Mouse (Mus musculus): ENCODE measurements around the gene Ccr1. TPM values are rescaled to one million over a fixed set of nuclear protein-coding genes. Genes with fewer than 3 reads are reported as not detected.

Ccr1 gene
- total and polyA plus RNA-seq, 2 experiments from 2014 or later = 0.38 to 0.76 TPM

GRCm38 (mm10) chr9:123940168-123940567, 28.3 kb downstream of the Ccr1 start:
- no peak overlapping the region for H3K27ac ChIP-seq (ENCODE audit: low read depth, low read length)
- H3K4me3 ChIP-seq (ENCODE audit: low read depth, low read length) = no peak overlapping the region
- no peaks in the 10 kb centered on the region for H3K4me1 ChIP-seq (ENCODE audit: insufficient read depth)
- DNase-seq = no peak
- no peak overlapping the region for H3K9ac ChIP-seq
- H3K27me3 ChIP-seq (ENCODE audit: insufficient read depth, low read length) = no peaks in the 10 kb centered on the region
- H3K36me3 ChIP-seq (ENCODE audit: insufficient read depth) = no peaks in the 10 kb centered on the region
- no peak for TF ChIP-seq CTCF (IDR thresholded peaks at IDR 0.05; ENCODE audit: low read depth)
- WGBS = 72% methylated on average over 1 of the region's 1 CpGs
- H3K9me3 ChIP-seq (ENCODE audit: low read length) = no peaks in the 10 kb centered on the region
- ATAC-seq = no peak
- H3K4me2 ChIP-seq (ENCODE audit: low read depth) = no peak overlapping the region

- no peak for TF ChIP-seq CTCF (IDR thresholded peaks at IDR 0.05; ENCODE audit: low read depth)
- H3K4me2 ChIP-seq (ENCODE audit: low read depth) = no peak overlapping the region
Observed at GRCm38 (mm10) chr9:123937989-123938388, 30.5 kb downstream of the Ccr1 start.

GRCm38 (mm10) chr9:123936604-123937280, 31.8 kb downstream of the Ccr1 start:
- Histone ChIP-seq H3K9me3 (ENCODE audit: low read length) (no peaks in the 10 kb centered on the region), H3K27ac (ENCODE audit: low read depth, low read length) (no peak overlapping the region), H3K4me3 (ENCODE audit: low read depth, low read length) (no peak overlapping the region), H3K4me2 (ENCODE audit: low read depth) (no peak overlapping the region), H3K36me3 (ENCODE audit: insufficient read depth) (no peaks in the 10 kb centered on the region), H3K4me1 (ENCODE audit: insufficient read depth) (no peaks in the 10 kb centered on the region), H3K9ac (no peak overlapping the region), H3K27me3 (ENCODE audit: insufficient read depth, low read length) (no peaks in the 10 kb centered on the region)
- no peak for TF ChIP-seq CTCF (IDR thresholded peaks at IDR 0.05; ENCODE audit: low read depth)
- DNase-seq = no peak
- WGBS = 90% methylated on average over 9 of the region's 9 CpGs
- no peak for ATAC-seq

More at GRCm38 (mm10) chr9:123937989-123938388, 30.5 kb downstream of the Ccr1 start:
- Histone ChIP-seq H3K36me3 (ENCODE audit: insufficient read depth) (no peaks in the 10 kb centered on the region), H3K9me3 (ENCODE audit: low read length) (no peaks in the 10 kb centered on the region), H3K27ac (ENCODE audit: low read depth, low read length) (no peak overlapping the region), H3K4me3 (ENCODE audit: low read depth, low read length) (no peak overlapping the region), H3K9ac (no peak overlapping the region), H3K27me3 (ENCODE audit: insufficient read depth, low read length) (no peaks in the 10 kb centered on the region), H3K4me1 (ENCODE audit: insufficient read depth) (no peaks in the 10 kb centered on the region)
- WGBS = 96% methylated on average over 2 of the region's 2 CpGs
- ATAC-seq (no peak), DNase-seq (no peak)

DNA sequence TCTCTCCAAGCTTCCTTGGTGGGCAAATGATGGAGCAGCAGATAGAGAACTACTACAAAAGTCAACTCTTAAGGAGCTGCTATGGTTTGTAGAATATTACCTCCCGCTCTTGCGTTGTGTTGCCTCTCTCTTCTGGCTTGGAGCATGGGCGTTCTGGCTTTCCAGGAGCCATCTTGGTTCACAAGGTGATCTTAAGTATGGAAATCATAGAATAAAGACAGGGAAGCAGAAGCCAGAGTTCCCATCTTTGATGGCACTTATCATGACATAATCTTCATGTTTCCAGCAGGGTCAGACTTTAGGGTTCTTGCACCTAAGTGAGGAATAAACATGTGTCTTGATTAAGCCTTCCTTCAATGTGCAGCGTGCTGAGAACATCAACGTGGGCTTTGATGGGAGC, 32.7 kb downstream of the Ccr1 start:
- 90% methylated on average over 5 of the region's 5 CpGs for WGBS
- DNase-seq = no peak
- no peak overlapping the region for H3K27ac ChIP-seq (ENCODE audit: low read depth, low read length)
- H3K4me3 ChIP-seq (ENCODE audit: low read depth, low read length) = no peak overlapping the region
- no peaks in the 10 kb centered on the region for H3K27me3 ChIP-seq (ENCODE audit: insufficient read depth, low read length)
- ATAC-seq = no peak
- TF ChIP-seq CTCF (IDR thresholded peaks at IDR 0.05; ENCODE audit: low read depth) = no peak
- no peak overlapping the region for H3K4me2 ChIP-seq (ENCODE audit: low read depth)
- H3K9ac ChIP-seq = no peak overlapping the region
- no peaks in the 10 kb centered on the region for H3K9me3 ChIP-seq (ENCODE audit: low read length)
- H3K36me3 ChIP-seq (ENCODE audit: insufficient read depth) = no peaks in the 10 kb centered on the region
- H3K4me1 ChIP-seq (ENCODE audit: insufficient read depth) = no peaks in the 10 kb centered on the region

- Histone ChIP-seq H3K4me1 (ENCODE audit: insufficient read depth) (no peaks in the 10 kb centered on the region), H3K27ac (ENCODE audit: low read depth, low read length) (no peak overlapping the region), H3K36me3 (ENCODE audit: insufficient read depth) (no peaks in the 10 kb centered on the region), H3K27me3 (ENCODE audit: insufficient read depth, low read length) (no peaks in the 10 kb centered on the region), H3K4me3 (ENCODE audit: low read depth, low read length) (no peak overlapping the region), H3K4me2 (ENCODE audit: low read depth) (no peak overlapping the region), H3K9me3 (ENCODE audit: low read length) (no peaks in the 10 kb centered on the region), H3K9ac (no peak overlapping the region)
- 95% methylated on average over 6 of the region's 6 CpGs for WGBS
- TF ChIP-seq CTCF (IDR thresholded peaks at IDR 0.05; ENCODE audit: low read depth) = no peak
- DNase-seq = no peak
- ATAC-seq = no peak
Observed at GRCm38 (mm10) chr9:123935346-123935745, 33.1 kb downstream of the Ccr1 start.

- no peak for TF ChIP-seq CTCF (IDR thresholded peaks at IDR 0.05; ENCODE audit: low read depth)
- no peak overlapping the region for H3K4me2 ChIP-seq (ENCODE audit: low read depth)
- ATAC-seq = no peak
- WGBS = 93% methylated on average over 5 of the region's 5 CpGs
- H3K9me3 ChIP-seq (ENCODE audit: low read length) = no peaks in the 10 kb centered on the region
- H3K27ac ChIP-seq (ENCODE audit: low read depth, low read length) = no peak overlapping the region
- H3K4me3 ChIP-seq (ENCODE audit: low read depth, low read length) = no peak overlapping the region
- no peaks in the 10 kb centered on the region for H3K4me1 ChIP-seq (ENCODE audit: insufficient read depth)
- no peaks in the 10 kb centered on the region for H3K36me3 ChIP-seq (ENCODE audit: insufficient read depth)
- H3K27me3 ChIP-seq (ENCODE audit: insufficient read depth, low read length) = no peaks in the 10 kb centered on the region
- no peak for DNase-seq
- no peak overlapping the region for H3K9ac ChIP-seq
Observed at GRCm38 (mm10) chr9:123933716-123934445, 34.6 kb downstream of the Ccr1 start.

DNA sequence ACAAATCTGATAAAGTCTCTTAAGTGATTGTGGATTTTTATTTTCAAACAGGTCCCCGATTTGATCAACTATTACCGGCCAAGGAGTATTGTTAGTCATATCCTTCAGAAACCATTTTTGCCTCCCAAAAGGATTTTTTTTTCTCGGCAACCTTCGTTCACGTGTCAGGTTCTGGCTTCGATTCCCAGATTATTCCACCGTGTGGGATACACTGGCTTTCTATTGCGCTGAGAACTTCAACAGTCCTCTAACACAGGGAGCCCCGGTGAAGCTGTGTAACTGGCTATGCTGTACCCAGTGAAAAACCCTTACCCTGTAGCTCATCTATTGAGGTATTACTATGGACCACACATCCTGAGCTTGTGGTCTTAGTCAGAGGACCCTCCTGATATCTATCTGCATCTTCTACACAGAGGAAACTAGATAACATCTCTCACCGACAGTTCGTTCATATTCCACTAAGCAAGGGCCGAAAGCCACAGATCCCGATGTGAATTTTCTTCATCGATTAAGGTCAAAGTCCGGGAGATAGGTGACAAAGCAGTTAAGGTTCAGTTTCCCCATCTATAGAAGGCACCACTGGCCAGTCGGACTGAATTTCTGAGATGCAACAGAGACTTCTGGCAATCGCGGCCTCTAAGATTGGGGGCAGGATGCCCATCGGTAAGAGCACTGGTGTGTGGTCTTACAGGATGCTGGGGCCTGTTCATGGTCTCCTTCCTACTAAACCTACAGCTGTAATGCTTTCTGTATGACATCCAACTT, 35.4 kb downstream of the Ccr1 start:
- Histone ChIP-seq H3K27me3 (ENCODE audit: insufficient read depth, low read length) (no peaks in the 10 kb centered on the region), H3K9me3 (ENCODE audit: low read length) (no peaks in the 10 kb centered on the region), H3K27ac (ENCODE audit: low read depth, low read length) (no peak overlapping the region), H3K4me2 (ENCODE audit: low read depth) (no peak overlapping the region), H3K4me1 (ENCODE audit: insufficient read depth) (no peaks in the 10 kb centered on the region), H3K36me3 (ENCODE audit: insufficient read depth) (no peaks in the 10 kb centered on the region), H3K4me3 (ENCODE audit: low read depth, low read length) (no peak overlapping the region), H3K9ac (no peak overlapping the region)
- ATAC-seq (no peak), DNase-seq (no peak)
- WGBS = 94% methylated on average over 19 of the region's 19 CpGs
- TF ChIP-seq CTCF (IDR thresholded peaks at IDR 0.05; ENCODE audit: low read depth) = no peak

All from forebrain, postnatal 0 days (tissue).